Comparison of ENCODE assay signal across 7 mouse cellular contexts in genomic region chr3:22076561-22076935, GRCm38 (mm10). TPM values are rescaled to one million over a fixed set of nuclear protein-coding genes. Genes with fewer than 3 reads are reported as not detected.
DNase-seq lines count a peak whose midpoint lies in the region; ATAC-seq and TF ChIP-seq lines count a peak whose summit lies in the region.

TSS of gene Tbl1xr1 (plus strand) at chr3:22076652.

- peaks cover 11% of the 10 kb centered on the region for H3K36me3 ChIP-seq in embryonic facial prominence, embryonic 10.5 days (replicated peaks)
- H3K36me3 ChIP-seq in intestine, postnatal 0 days (ENCODE audit: control insufficient read depth, insufficient read depth): no peaks in the 10 kb centered on the region; the same call in 1 of the 2 replicates
- no peaks in the 10 kb centered on the region for H3K36me3 ChIP-seq in midbrain, embryonic 12.5 days

- peak within 1 kb of the TSS; percentile 97 for H3K9ac ChIP-seq in intestine, postnatal 0 days (ENCODE audit: low read depth, low read length)
- H3K9ac ChIP-seq in midbrain, embryonic 12.5 days (replicated peaks): peak within 1 kb of the TSS; percentile 94

- H3K4me3 ChIP-seq in embryonic facial prominence, embryonic 10.5 days: peak within 1 kb of the TSS; percentile 89
- H3K4me3 ChIP-seq in intestine, postnatal 0 days (ENCODE audit: low read depth, low read length): peak within 1 kb of the TSS; percentile 99
- peak within 1 kb of the TSS; percentile 95 for H3K4me3 ChIP-seq in midbrain, embryonic 12.5 days

- H3K9me3 ChIP-seq in embryonic facial prominence, embryonic 10.5 days: no peaks in the 10 kb centered on the region
- H3K9me3 ChIP-seq in intestine, postnatal 0 days (ENCODE audit: control insufficient read depth): no peaks in the 10 kb centered on the region
- H3K9me3 ChIP-seq in midbrain, embryonic 12.5 days: no peaks in the 10 kb centered on the region

- H3K4me2 ChIP-seq in intestine, postnatal 0 days (replicated peaks; ENCODE audit: low read depth): peak within 1 kb of the TSS; percentile 96
- H3K4me2 ChIP-seq in midbrain, embryonic 12.5 days (replicated peaks): peak within 1 kb of the TSS; percentile 73

- peak within 1 kb of the TSS; percentile 99 for H3K27ac ChIP-seq in embryonic facial prominence, embryonic 10.5 days (replicated peaks)
- peak within 1 kb of the TSS; percentile 98 for H3K27ac ChIP-seq in intestine, postnatal 0 days (ENCODE audit: low read depth, low read length)
- H3K27ac ChIP-seq in midbrain, embryonic 12.5 days (replicated peaks): peak within 1 kb of the TSS; percentile 99

- WGBS in embryonic facial prominence, embryonic 10.5 days: 0% methylated on average over 37 of the region's 46 CpGs
- under 1% methylated on average over 36 of the region's 46 CpGs for WGBS in intestine, postnatal 0 days
- WGBS in midbrain, embryonic 12.5 days: 0% methylated on average over 12 of the region's 46 CpGs

- DNase-seq in adrenal gland, postnatal 10 days: peak; percentile 96
- no peak for DNase-seq in embryonic facial prominence, embryonic 10.5 days (ENCODE audit: low spot score)
- DNase-seq in gonadal fat pad, adult 2 months (ENCODE audit: low read depth): no peak
- peak; percentile 92 to 93 for DNase-seq in left cerebral cortex, postnatal 36 days (ENCODE audit: low spot score in 2 of 2)
- DNase-seq in spleen, adult 12 weeks (ENCODE audit: low spot score): peak; percentile 78

- no peaks in the 10 kb centered on the region for H3K27me3 ChIP-seq in embryonic facial prominence, embryonic 10.5 days (replicated peaks; ENCODE audit: low read depth, poor library complexity, severe bottlenecking)
- H3K27me3 ChIP-seq in intestine, postnatal 0 days (replicated peaks; ENCODE audit: control insufficient read depth, insufficient read depth, low read length): no peaks in the 10 kb centered on the region
- no peaks in the 10 kb centered on the region for H3K27me3 ChIP-seq in midbrain, embryonic 12.5 days

- intact Hi-C loops in left cerebral cortex, postnatal 36 days (cut with DNase I): loop anchor here (1.0 to 10.0 kb wide), 10 partner anchors 71 to 1419 kb away; no protein-coding TSS in a partner anchor

- H3K4me1 ChIP-seq in embryonic facial prominence, embryonic 10.5 days: peaks cover 35% of the 10 kb centered on the region
- no peaks in the 10 kb centered on the region for H3K4me1 ChIP-seq in intestine, postnatal 0 days (replicated peaks; ENCODE audit: control insufficient read depth, insufficient read depth, low read length)
- H3K4me1 ChIP-seq in midbrain, embryonic 12.5 days: peaks cover 34% of the 10 kb centered on the region

- no peak for TF ChIP-seq CTCF in intestine, postnatal 0 days (IDR thresholded peaks at IDR 0.05; ENCODE audit: low read depth)

- ATAC-seq in intestine, postnatal 0 days: peak; percentile 88
- peak; percentile 92 for ATAC-seq in midbrain, embryonic 12.5 days (ENCODE audit: low FRiP score, low read depth)

RNA-seq across cellular contexts. Expression of gene Tbl1xr1, which starts in this region (rescaled TPM):
- 10 to 100 TPM; 71.2 to 86.6 TPM for total RNA-seq in adrenal gland, postnatal 10 days (2021)
- polyA plus RNA-seq in embryonic facial prominence, embryonic 10.5 days (2016; fragmentation: Nextera tagmentation; extraction: Ambion mirVana): 23.0 and 25.7 TPM in 2 replicates
- polyA plus RNA-seq in gonadal fat pad, adult 2 months (2012; rRNA removed): 14.9 and 24.1 TPM in 2 replicates
- 5.6 and 9.2 TPM in 2 replicates for polyA plus RNA-seq in intestine, postnatal 0 days (2015; fragmentation: Nextera tagmentation; extraction: Ambion mirVana)
- total RNA-seq in left cerebral cortex, postnatal 36 days (2021): 100 to 1,000 TPM; 133 to 136 TPM
- polyA plus RNA-seq in midbrain, embryonic 12.5 days (2016; fragmentation: Nextera tagmentation; extraction: Ambion mirVana): 35.2 and 36.8 TPM in 2 replicates

Comparison
In these comparisons a context has a peak if more than half of its experiments do, and no peak if none do; other contexts are left out.
1. DNase-seq: peak in adrenal gland, postnatal 10 days (single experiment), left cerebral cortex, postnatal 36 days (2 of 2) and spleen, adult 12 weeks (single experiment); none in embryonic facial prominence, embryonic 10.5 days (single experiment) and gonadal fat pad, adult 2 months (single experiment).
2. Peak in every context shown above with its lines, with median percentiles within 50 percentile points of each other: H3K27ac ChIP-seq and H3K4me3 ChIP-seq.